Mouse (Mus musculus) heart, adult 2 months (tissue): ENCODE results near the gene Nup210l.

Source experiments
- CTCF ChIP-seq: fragments of 200-600 bp; IDR thresholded peaks from 2 replicates; pipeline ENCODE4 v1.8.1; 2022; ENCODE audit warnings: antibody characterized with exemption, mild to moderate bottlenecking, moderate library complexity
- EP300 ChIP-seq: fragments of 200-500 bp; IDR thresholded peaks from 2 replicates; pipeline ENCODE4 v1.6.1; 2011; ENCODE audit warnings: low read depth, low read length, control low read depth; ENCODE audit not compliant: insufficient read depth
- POLR2A ChIP-seq: fragments of 200-500 bp; IDR thresholded peaks from 2 replicates; pipeline ENCODE4 v1.6.1; 2011; ENCODE audit warnings: mild to moderate bottlenecking, low read depth, low read length, control low read depth; ENCODE audit not compliant: insufficient read depth

DNA sequence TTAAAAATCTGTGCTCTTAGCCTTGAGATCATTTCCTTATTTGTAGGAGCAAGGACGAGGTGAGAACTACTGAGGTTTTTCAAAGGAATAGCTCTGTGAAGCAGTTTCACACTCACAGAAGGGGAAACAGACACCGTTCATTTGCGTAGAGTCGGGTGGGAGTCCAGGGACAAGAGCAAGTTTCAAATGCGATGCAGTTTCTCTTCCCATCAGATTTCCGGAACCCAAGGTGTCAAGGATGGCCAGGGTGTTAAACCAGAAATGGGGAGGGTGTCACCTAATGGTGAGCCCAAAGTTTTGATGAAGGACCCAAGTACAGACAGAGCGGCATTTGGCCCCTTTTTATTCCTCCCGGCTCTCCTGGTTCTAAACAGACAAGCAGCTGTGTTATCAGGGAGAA, 127.1 kb downstream of the Nup210l start:
- TF ChIP-seq CTCF = no peak
- no peak for TF ChIP-seq POLR2A
- TF ChIP-seq EP300 = no peak
